Mouse (Mus musculus): ENCODE results near the gene A4galt. TPM values are rescaled to one million over a fixed set of nuclear protein-coding genes. Genes with fewer than 3 reads are reported as not detected.

A4galt gene
- total and polyA plus RNA-seq, 3 experiments: not detected

- Histone ChIP-seq H3K4me1 (ENCODE audit: control insufficient read depth in 1 of 2, insufficient read depth in 2 of 2, low read length in 2 of 2) (no peaks in the 10 kb centered on the region), H3K36me3 (ENCODE audit: control insufficient read depth in 1 of 2, insufficient read depth in 2 of 2, low read length in 2 of 2) (no peaks in the 10 kb centered on the region), H3K27ac (ENCODE audit: control insufficient read depth, low read depth, low read length) (no peak overlapping the region), H3K4me3 (ENCODE audit: control insufficient read depth in 1 of 2, insufficient read depth in 1 of 2, low read depth in 2 of 2, low read length in 2 of 2) (no peak overlapping the region), H3K9ac (ENCODE audit: control insufficient read depth, low read depth, low read length, poor library complexity, severe bottlenecking) (no peak overlapping the region), H3K27me3 (ENCODE audit: control insufficient read depth in 1 of 2, insufficient read depth in 2 of 2, low read length in 2 of 2) (no peaks in the 10 kb centered on the region), H3K9me3 (replicated peaks; ENCODE audit: insufficient read depth, low read length) (no peaks in the 10 kb centered on the region), H3K79me2 (ENCODE audit: control insufficient read depth, insufficient read depth, low read length, poor library complexity) (no peaks in the 10 kb centered on the region)
- TF ChIP-seq SMC3 (IDR thresholded peaks at IDR 0.05; ENCODE audit: low read depth, low read length) (no peak), UBTF (IDR thresholded peaks at IDR 0.05; ENCODE audit: borderline replicate concordance, insufficient read depth, low read depth, low read length) (no peak), MAZ (IDR thresholded peaks at IDR 0.05; ENCODE audit: low read depth, low read length) (no peak), ZMIZ1 (IDR thresholded peaks at IDR 0.05; ENCODE audit: low read depth, low read length) (no peak), CHD1 (IDR thresholded peaks at IDR 0.05; ENCODE audit: low read depth, low read length) (no peak), ETS1 (IDR thresholded peaks at IDR 0.05; ENCODE audit: low read depth, low read length) (no peak), RCOR1 (IDR thresholded peaks at IDR 0.05; ENCODE audit: low read depth, low read length) (no peak), CTCF (IDR thresholded peaks at IDR 0.05 in 2 of 3, conservative IDR thresholded peaks at IDR 0.05 in 1 of 3; ENCODE audit: control insufficient read depth in 1 of 3, insufficient read depth in 1 of 3, low read depth in 2 of 3, low read length in 3 of 3, poor library complexity in 1 of 3, severe bottlenecking in 1 of 3) (no peak), NRF1 (IDR thresholded peaks at IDR 0.05; ENCODE audit: insufficient read depth, low read depth, low read length, poor library complexity, severe bottlenecking) (no peak), JUND (IDR thresholded peaks at IDR 0.05; ENCODE audit: low read depth, low read length) (no peak), POLR2A (IDR thresholded peaks at IDR 0.05; ENCODE audit: control insufficient read depth in 1 of 2, insufficient read depth in 1 of 2, low read depth in 1 of 2, low read length in 2 of 2, poor library complexity in 1 of 2) (no peak), SIN3A (IDR thresholded peaks at IDR 0.05; ENCODE audit: low read length) (no peak), POLR2AphosphoS5 (IDR thresholded peaks at IDR 0.05; ENCODE audit: borderline replicate concordance, low read depth, low read length) (no peak), ZNF384 (IDR thresholded peaks at IDR 0.05; ENCODE audit: low read depth, low read length) (no peak), HCFC1 (IDR thresholded peaks at IDR 0.05; ENCODE audit: low read depth, low read length) (no peak)
- no peak for DNase-seq (ENCODE audit: low read depth, low spot score)
Measured at GRCm38 (mm10) chr15:83249535-83250287, 1.9 kb downstream of the A4galt start.

DNA sequence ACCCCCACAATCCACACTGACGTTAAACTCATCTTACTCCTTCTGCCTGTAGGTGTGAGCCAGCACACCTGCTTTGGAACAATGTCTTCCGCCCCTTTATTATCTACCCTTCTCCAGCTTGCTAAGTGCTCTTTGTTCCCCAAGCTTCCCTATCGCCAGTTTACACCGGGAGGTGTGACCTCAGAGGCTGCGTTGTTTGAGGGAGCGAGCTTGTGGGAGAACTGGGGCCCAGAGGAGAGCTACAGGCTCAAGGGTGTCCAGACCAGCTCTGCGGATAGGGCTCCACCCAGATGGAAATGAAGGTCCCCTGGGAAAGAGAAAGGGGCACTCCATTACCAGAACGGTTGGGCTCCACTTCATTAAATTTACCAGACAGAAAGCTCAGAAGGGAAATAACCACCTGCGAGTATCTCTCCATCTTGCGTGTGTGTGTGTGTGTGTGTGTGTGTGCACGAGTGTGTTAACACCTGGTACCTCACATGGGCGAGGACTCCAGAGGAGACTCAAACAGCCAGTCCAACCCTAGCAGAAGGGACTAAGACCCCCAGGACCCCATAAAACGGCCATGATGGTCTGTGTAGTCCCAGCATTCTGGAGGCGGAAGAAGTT, 3.2 kb downstream of the A4galt start:
- no peak for DNase-seq (ENCODE audit: low read depth, low spot score)
- H3K9me3 ChIP-seq (replicated peaks; ENCODE audit: insufficient read depth, low read length): no peaks in the 10 kb centered on the region
- no peaks in the 10 kb centered on the region for H3K79me2 ChIP-seq (ENCODE audit: control insufficient read depth, insufficient read depth, low read length, poor library complexity)
- no peaks in the 10 kb centered on the region for H3K36me3 ChIP-seq (ENCODE audit: control insufficient read depth in 1 of 2, insufficient read depth in 2 of 2, low read length in 2 of 2)
- H3K4me1 ChIP-seq (ENCODE audit: control insufficient read depth in 1 of 2, insufficient read depth in 2 of 2, low read length in 2 of 2): no peaks in the 10 kb centered on the region
- H3K9ac ChIP-seq (ENCODE audit: control insufficient read depth, low read depth, low read length, poor library complexity, severe bottlenecking): no peak overlapping the region
- H3K4me3 ChIP-seq (ENCODE audit: control insufficient read depth in 1 of 2, insufficient read depth in 1 of 2, low read depth in 2 of 2, low read length in 2 of 2): no peak overlapping the region
- H3K27ac ChIP-seq (ENCODE audit: control insufficient read depth, low read depth, low read length): no peak overlapping the region
- TF ChIP-seq MAFK (IDR thresholded peaks at IDR 0.05; ENCODE audit: borderline replicate concordance, low read depth, low read length) (no peak), ETS1 (IDR thresholded peaks at IDR 0.05; ENCODE audit: low read depth, low read length) (no peak), HCFC1 (IDR thresholded peaks at IDR 0.05; ENCODE audit: low read depth, low read length) (no peak), MYC (IDR thresholded peaks at IDR 0.05; ENCODE audit: low read depth, low read length) (no peak), UBTF (IDR thresholded peaks at IDR 0.05; ENCODE audit: borderline replicate concordance, insufficient read depth, low read depth, low read length) (no peak), TBP (IDR thresholded peaks at IDR 0.05; ENCODE audit: low read depth, low read length) (no peak), USF2 (IDR thresholded peaks at IDR 0.05; ENCODE audit: borderline replicate concordance in 1 of 2, insufficient read depth in 1 of 2, low read depth in 1 of 2, low read length in 2 of 2) (no peak), MAZ (IDR thresholded peaks at IDR 0.05; ENCODE audit: low read depth, low read length) (no peak), RCOR1 (IDR thresholded peaks at IDR 0.05; ENCODE audit: low read depth, low read length) (no peak), TCF12 (IDR thresholded peaks at IDR 0.05; ENCODE audit: low read depth, low read length) (no peak), TAL1 (IDR thresholded peaks at IDR 0.05; ENCODE audit: low read length) (no peak), CTCF (IDR thresholded peaks at IDR 0.05 in 2 of 3, conservative IDR thresholded peaks at IDR 0.05 in 1 of 3; ENCODE audit: control insufficient read depth in 1 of 3, insufficient read depth in 1 of 3, low read depth in 2 of 3, low read length in 3 of 3, poor library complexity in 1 of 3, severe bottlenecking in 1 of 3) (no peak), KAT2A (conservative IDR thresholded peaks at IDR 0.05; ENCODE audit: low read depth, low read length) (no peak), JUND (IDR thresholded peaks at IDR 0.05; ENCODE audit: low read depth, low read length) (no peak), RAD21 (IDR thresholded peaks at IDR 0.05; ENCODE audit: low read depth, low read length) (no peak), POLR2AphosphoS2 (IDR thresholded peaks at IDR 0.05; ENCODE audit: low read length) (no peak), E2F4 (IDR thresholded peaks at IDR 0.05; ENCODE audit: borderline replicate concordance, low read depth, low read length) (no peak), ZC3H11A (IDR thresholded peaks at IDR 0.05; ENCODE audit: low read depth, low read length) (no peak)
- no peaks in the 10 kb centered on the region for H3K27me3 ChIP-seq (ENCODE audit: control insufficient read depth in 1 of 2, insufficient read depth in 2 of 2, low read length in 2 of 2)

All from MEL (cell line).